Mouse (Mus musculus) neutrophil, adult 65 days (primary cell): ENCODE measurements around the gene Adora1. TPM values are rescaled to one million over a fixed set of nuclear protein-coding genes. Genes with fewer than 3 reads are reported as not detected.

Experiments used
- total RNA-seq: library from RNA; stranded (reverse); gene quantifications from 2 replicates; pipeline ENCODE4 v1.2.4, GENCODE M21; 2023

Gene Adora1
- not detected in 2 replicates for total RNA-seq

GRCm38 (mm10) chr1:134235391-134235921 lies at the start of gene Adora1:
Gene Adora1, minus strand, starts transcription at chr1:134235431.

GRCm38 (mm10) chr1:134193126-134193525 lies 42.1 kb downstream of the Adora1 start, which contains the start of gene Mybph:
Gene Mybph, plus strand, starts transcription at chr1:134193448.

GRCm38 (mm10) chr1:134182025-134182424 lies 53.2 kb downstream of the Adora1 start, which contains the start of gene Chil1:
Gene Chil1, plus strand, starts transcription at chr1:134182176.

Other genes with a start within 250 kb of the Adora1 start
- not detected in 2 replicates for gene Fmod, start 198.2 kb downstream of the Adora1 start, total RNA-seq
- 587 and 593 TPM in 2 replicates for gene Btg2, start 156.3 kb downstream of the Adora1 start, total RNA-seq
- 25.4 and 28.8 TPM in 2 replicates for gene Chit1, start 124.2 kb downstream of the Adora1 start, total RNA-seq
- gene Chil1, start 53.3 kb downstream of the Adora1 start, total RNA-seq = 576 and 719 TPM in 2 replicates
- gene Mybph, start 42.0 kb downstream of the Adora1 start, total RNA-seq = 0.19 and 0.84 TPM in 2 replicates
- not detected in 2 replicates for gene Myog, start 54.6 kb upstream of the Adora1 start, total RNA-seq
- 6.5 and 8.7 TPM in 2 replicates for gene Ppfia4, start 97.5 kb upstream of the Adora1 start, total RNA-seq
- gene Tmem183a, start 126.5 kb upstream of the Adora1 start, total RNA-seq = 50.6 and 88.1 TPM in 2 replicates
- not detected in 2 replicates for gene 4933406M09Rik, start 150.5 kb upstream of the Adora1 start, total RNA-seq
- 65.4 and 71.9 TPM in 2 replicates for gene Cyb5r1, start 170.1 kb upstream of the Adora1 start, total RNA-seq
- gene Adipor1, start 179.9 kb upstream of the Adora1 start, total RNA-seq = 495 and 609 TPM in 2 replicates
- 29.9 and 31.7 TPM in 2 replicates for gene Klhl12, start 220.1 kb upstream of the Adora1 start, total RNA-seq